Mouse (Mus musculus) right cerebral cortex, postnatal 4 days (tissue): Measurements from ENCODE around the gene Tfap2a.

Experiments
- DNase-seq: peaks from one replicate; pipeline ENCODE4 v3.0.0-alpha.2; 2022

The Tfap2a gene

GRCm38 (mm10) chr13:40711661-40712525 is 26.3 kb downstream of the Tfap2a start:
- no peak for DNase-seq

- no peak for DNase-seq
Measured at GRCm38 (mm10) chr13:40710062-40710342, 28.2 kb downstream of the Tfap2a start.

DNA sequence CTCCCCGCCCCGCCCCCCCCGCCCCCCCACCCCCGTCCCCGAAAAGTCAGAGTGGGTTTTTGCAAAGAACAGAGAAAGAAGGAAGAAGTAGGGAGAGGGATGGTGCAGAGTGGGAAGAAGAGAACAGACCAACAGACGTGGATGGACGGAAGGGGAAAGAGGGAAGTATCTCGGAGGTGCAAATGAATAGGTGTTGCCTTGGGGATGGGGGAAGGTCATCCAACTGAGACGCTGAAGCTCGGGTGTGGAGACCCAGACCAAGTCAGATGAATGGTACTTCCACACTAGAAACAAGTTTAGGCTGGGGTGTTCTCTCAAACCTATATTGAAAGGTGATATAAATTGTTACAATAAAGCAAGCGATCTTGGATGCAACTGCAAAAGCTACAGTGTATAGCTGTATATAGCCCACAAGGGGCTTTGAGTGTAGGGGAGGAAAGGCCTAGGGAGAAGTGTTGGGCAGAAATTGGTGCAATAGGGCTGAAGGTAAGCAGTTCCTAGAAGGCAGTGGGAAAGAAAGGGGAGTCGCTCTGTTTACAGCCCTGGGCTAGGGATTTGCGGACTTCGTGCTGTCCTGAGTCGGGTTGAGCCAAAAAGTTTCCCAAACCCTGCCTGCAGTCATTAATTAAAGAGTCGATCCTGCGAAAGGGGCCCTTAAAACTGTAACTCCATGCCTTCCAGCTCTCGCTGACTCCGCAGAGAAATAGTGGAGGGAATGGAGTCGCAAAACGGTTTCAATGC is 28.7 kb downstream of the Tfap2a start:
- DNase-seq: no peak

DNA sequence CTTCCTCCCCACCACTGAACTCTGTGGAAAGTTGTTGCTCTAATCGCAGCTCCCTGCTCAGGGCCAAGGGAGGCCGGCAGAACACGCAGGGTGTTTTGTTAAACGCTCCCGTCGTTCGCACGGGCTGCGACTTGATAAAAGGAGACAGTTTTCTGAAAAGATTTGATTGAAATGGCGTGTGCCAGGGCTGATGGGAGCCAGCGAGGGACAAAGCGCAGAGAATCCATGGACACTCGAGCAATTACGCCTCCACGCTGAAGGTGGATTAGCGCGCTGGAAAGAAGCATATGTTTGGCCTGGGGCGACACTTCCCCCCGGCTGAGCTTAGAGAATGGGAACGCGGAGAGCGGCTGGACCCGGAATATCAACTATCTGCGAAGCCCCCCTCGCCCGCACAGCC is 29.3 kb downstream of the Tfap2a start:
- no peak for DNase-seq

DNA sequence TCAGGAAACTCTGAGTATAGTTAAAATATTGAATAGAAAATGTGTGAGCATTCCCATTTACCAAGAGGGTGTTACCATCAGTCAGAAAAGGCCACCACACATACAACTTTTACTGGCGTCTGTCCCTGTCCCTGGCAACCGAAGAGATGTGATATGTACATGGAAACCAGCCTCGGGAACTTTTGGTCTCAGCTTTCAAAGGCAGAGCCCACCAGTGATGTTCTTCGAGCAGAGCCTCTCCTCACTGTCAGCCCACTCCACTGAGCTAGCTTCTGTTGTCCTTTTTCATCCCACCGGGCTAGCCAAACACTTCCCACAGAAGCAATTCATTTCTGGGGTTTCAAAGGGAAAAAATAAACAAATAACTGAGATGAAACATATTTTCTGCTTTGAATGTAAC is 29.9 kb downstream of the Tfap2a start:
- DNase-seq: no peak

DNA sequence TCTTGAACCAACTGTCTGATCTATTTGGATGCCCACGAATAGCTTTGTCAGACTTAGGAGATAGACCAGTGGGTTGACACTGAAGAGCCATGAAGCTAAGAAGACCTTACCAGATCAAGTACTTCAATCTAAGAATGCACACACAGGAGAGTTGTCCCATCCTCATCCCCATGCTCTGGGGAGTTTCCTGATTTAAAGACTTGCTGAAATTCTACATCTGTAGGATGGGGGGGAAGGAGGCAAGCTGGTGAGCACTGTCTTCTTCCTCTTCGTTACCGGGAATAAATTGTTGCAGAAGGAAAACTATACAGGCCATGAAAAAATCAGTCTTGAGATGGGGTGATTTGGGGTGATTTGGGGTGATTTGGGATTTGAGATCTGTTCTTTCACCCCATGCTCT is 30.5 kb downstream of the Tfap2a start:
- DNase-seq: no peak

DNA sequence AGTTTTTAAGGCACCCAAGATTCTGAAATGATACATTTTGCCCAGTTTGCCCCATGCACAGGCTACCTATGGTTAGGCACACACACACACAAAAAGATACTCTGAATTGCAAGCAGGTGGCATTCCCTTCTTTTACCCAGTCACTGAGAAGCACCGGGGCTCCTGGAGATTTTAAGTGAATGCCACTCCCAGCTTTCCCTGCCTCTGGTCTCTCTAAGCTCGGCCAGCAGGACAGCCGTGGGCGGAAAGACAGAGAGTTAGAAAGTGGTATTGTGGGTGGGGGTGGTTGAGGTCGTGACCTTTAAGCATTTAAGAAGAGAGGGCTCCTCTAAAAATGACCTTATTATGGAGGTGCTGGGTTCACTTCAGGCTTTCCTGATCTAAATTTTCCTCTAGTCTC is 31.6 kb downstream of the Tfap2a start:
- no peak for DNase-seq

GRCm38 (mm10) chr13:40705821-40706425 is 32.3 kb downstream of the Tfap2a start:
- DNase-seq: no peak

DNA sequence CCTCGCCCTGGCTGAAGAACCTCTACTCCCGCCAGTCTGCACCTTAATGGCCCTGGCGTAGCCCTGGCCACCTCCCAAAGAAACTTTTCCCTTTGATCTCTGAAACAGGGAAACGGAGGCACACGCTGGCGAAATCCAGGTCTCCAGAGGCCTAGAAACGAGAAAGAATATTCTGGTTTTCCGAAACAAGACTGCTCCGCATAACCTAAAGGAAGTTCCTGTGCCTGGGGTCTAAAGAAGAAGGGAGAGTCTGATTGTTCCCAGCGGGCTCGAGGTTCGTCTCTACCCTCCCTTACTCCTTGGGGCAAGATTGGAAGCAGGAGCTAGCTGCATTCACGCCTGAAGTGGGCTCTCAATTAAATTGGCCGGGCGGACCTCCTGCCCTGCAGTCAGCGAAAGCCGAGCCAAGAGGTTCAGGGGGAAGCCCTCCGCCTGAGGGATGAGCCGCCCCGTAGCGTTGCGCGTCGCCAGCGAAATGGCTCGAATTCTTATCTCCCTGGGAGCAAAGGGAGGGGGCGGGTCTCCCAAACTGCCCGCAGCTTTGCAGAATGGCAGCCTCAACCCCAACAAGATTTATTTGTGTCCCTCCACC is 33.2 kb downstream of the Tfap2a start:
- DNase-seq: no peak

DNA sequence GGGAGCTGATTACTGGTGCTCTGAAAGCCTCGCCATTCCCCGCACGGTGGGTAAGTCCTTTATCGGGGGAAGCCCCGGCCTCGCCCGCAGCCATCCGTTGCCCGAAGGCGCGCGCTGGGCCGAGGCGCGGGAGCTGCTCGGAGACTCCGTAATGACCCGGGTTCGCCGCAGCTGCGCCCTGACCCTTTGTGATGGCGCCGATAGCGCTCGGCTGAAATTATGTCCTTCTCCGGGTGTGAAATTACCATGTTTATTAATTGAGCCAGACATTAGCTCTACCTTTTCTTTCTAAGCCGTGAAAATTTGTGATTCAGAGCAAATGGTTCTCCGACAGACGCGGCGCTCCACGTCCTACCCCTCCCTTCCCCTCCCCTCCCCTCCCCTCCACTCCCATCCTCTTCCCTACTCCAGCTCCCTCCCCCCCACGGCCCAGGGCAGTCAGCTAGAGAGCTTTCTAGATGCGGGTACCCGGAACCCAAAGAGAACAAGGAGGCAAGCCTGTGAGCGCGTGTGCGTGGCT is 34.1 kb downstream of the Tfap2a start:
- DNase-seq: no peak

GRCm38 (mm10) chr13:40703123-40703797 is 34.9 kb downstream of the Tfap2a start:
- DNase-seq: no peak

DNA sequence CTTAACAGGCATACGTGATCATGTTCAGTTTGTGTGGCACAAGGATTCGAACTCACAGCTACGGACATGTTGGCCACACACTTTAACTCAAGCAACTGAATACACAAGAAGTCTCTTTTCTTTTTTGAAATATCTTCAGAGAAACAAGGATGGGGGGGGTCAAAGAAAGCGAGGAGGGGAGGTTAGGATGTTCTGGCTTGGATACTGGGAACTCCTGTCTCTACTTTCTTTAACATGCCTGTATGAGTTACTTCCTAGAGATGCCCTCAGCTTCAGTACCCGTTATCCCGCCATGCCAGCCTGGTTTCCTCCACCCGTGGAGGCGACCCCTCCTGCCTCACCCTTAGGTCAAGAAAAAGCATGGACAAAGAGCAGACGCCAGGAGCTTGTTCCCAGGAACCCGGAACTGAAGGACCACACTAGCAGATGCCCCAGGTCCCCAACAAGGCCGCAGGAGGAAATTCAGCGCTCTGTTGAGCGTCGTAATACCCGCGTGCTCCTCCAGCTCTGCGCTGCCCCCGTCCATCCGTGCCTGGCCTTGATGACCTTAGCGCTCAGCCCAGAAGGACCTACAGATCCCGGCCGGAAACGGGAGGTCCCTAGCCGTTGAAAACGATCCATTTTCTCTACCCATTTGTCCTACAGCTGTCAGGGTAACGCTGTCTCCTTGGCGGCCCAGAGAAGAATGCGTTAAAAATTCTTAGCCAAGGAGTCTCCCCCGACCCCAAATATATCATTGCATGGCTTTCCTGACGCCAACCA is 35.6 kb downstream of the Tfap2a start:
- DNase-seq: no peak

GRCm38 (mm10) chr13:40701691-40702090 is 36.5 kb downstream of the Tfap2a start:
- no peak for DNase-seq

GRCm38 (mm10) chr13:40685790-40686189 is 52.4 kb downstream of the Tfap2a start:
- DNase-seq: no peak

- DNase-seq: no peak
Measured at GRCm38 (mm10) chr13:40676730-40677129, 61.4 kb downstream of the Tfap2a start.
